Mouse (Mus musculus) forebrain, embryonic 13.5 days (tissue): Measurements from ENCODE around the gene Dnajc1. TPM values are rescaled to one million over a fixed set of nuclear protein-coding genes. Genes with fewer than 3 reads are reported as not detected.
A peak's percentile ranks its signal among the peaks of the same experiment; 100 is the strongest.

ENCODE experiments used
- ATAC-seq: fragments of 200-750 bp; cut with Nextera tagmentation; 2 replicates; pipeline ENCODE4 v1.8.0; 2017
- H3K27ac ChIP-seq: fragments of 300-500 bp; sonication (generic); 2 replicates; pipeline ENCODE4 v1.5.1; 2015; ENCODE audit warnings: inconsistent platforms, mild to moderate bottlenecking, moderate library complexity
- H3K27me3 ChIP-seq: fragments of 300-500 bp; sonication (generic); 2 replicates; pipeline ENCODE4 v1.6.1; 2015; ENCODE audit warnings: mild to moderate bottlenecking, inconsistent platforms
- H3K36me3 ChIP-seq: fragments of 300-500 bp; sonication (generic); 2 replicates; pipeline ENCODE4 v1.6.1; 2015; ENCODE audit warnings: mild to moderate bottlenecking, inconsistent platforms; ENCODE audit not compliant: poor library complexity, severe bottlenecking
- H3K4me1 ChIP-seq: fragments of 300-500 bp; sonication (generic); 2 replicates; pipeline ENCODE4 v1.6.1; 2015; ENCODE audit warnings: inconsistent platforms
- H3K4me2 ChIP-seq: fragments of 300-500 bp; sonication (generic); 2 replicates; pipeline ENCODE4 v1.6.1; 2015; ENCODE audit warnings: inconsistent platforms, mild to moderate bottlenecking, moderate library complexity
- H3K4me3 ChIP-seq: fragments of 300-500 bp; sonication (generic); 2 replicates; pipeline ENCODE4 v1.5.1; 2015; ENCODE audit warnings: mild to moderate bottlenecking, inconsistent platforms
- H3K9ac ChIP-seq: fragments of 300-500 bp; sonication (generic); 2 replicates; pipeline ENCODE4 v1.6.1; 2015; ENCODE audit warnings: mild to moderate bottlenecking, inconsistent platforms
- H3K9me3 ChIP-seq: fragments of 300-500 bp; sonication (generic); replicated peaks from 2 replicates; pipeline ENCODE4 v1.6.1; 2016; ENCODE audit warnings: inconsistent platforms
- WGBS: fragments of 180-500 bp; shearing (Covaris S2); methylation state at CpG from one replicate; pipeline ENCODE4 v1.1.7; 2015; 5-methylcytosine and 5-hydroxymethylcytosine counted together
- polyA plus RNA-seq: library from polyadenylated mRNA; unstranded; fragments of >200 nt; fragmentation: Nextera tagmentation; extraction: Ambion mirVana; gene quantifications from 2 replicates; pipeline ENCODE4 v1.2.1, GENCODE M21; 2015

Dnajc1 gene
- polyA plus RNA-seq, 1 experiment from 2014 or later: 32.5 TPM

GRCm38 (mm10) chr2:18265736-18266135 lies 126.9 kb downstream of the Dnajc1 start:
- Histone ChIP-seq H3K36me3 (0 out of 2 replicates have a peak, but pooled peaks cover 3% of the 10 kb centered on the region), H3K4me1 (no peaks in the 10 kb centered on the region), H3K9ac (no peak overlapping the region), H3K27ac (no peak overlapping the region), H3K4me3 (no peak overlapping the region), H3K4me2 (no peak overlapping the region), H3K27me3 (no peaks in the 10 kb centered on the region), H3K9me3 (no peaks in the 10 kb centered on the region)
- ATAC-seq: no peak
- 100% methylated on average over 1 of the region's 1 CpGs for WGBS

- H3K9me3 ChIP-seq: no peaks in the 10 kb centered on the region
- no peak overlapping the region for H3K4me3 ChIP-seq
- no peak overlapping the region for H3K9ac ChIP-seq
- no peaks in the 10 kb centered on the region for H3K36me3 ChIP-seq
- no peaks in the 10 kb centered on the region for H3K4me1 ChIP-seq
- WGBS: 85% methylated on average over 3 of the region's 3 CpGs
- no peaks in the 10 kb centered on the region for H3K27me3 ChIP-seq
- ATAC-seq: no peak
- no peak overlapping the region for H3K4me2 ChIP-seq
- H3K27ac ChIP-seq: no peak overlapping the region
Observed at GRCm38 (mm10) chr2:18264579-18264978, 128.1 kb downstream of the Dnajc1 start.

- no peak overlapping the region for H3K9ac ChIP-seq
- WGBS: 36% methylated on average over 1 of the region's 1 CpGs
- H3K4me3 ChIP-seq: no peak overlapping the region
- H3K27ac ChIP-seq: no peak overlapping the region
- no peak overlapping the region for H3K4me2 ChIP-seq
- H3K27me3 ChIP-seq: no peaks in the 10 kb centered on the region
- H3K9me3 ChIP-seq: no peaks in the 10 kb centered on the region
- ATAC-seq: no peak
- no peaks in the 10 kb centered on the region for H3K36me3 ChIP-seq
- H3K4me1 ChIP-seq: no peaks in the 10 kb centered on the region
Observed at GRCm38 (mm10) chr2:18262298-18262697, 130.3 kb downstream of the Dnajc1 start.

GRCm38 (mm10) chr2:18249224-18249623 lies 143.4 kb downstream of the Dnajc1 start:
- no peak overlapping the region for H3K9ac ChIP-seq
- peaks cover 8% of the 10 kb centered on the region; the same call in 1 of the 2 replicates for H3K9me3 ChIP-seq
- H3K4me3 ChIP-seq: no peak overlapping the region
- no peaks in the 10 kb centered on the region for H3K27me3 ChIP-seq
- ATAC-seq: no peak
- 92% methylated on average over 3 of the region's 3 CpGs for WGBS
- H3K4me1 ChIP-seq: no peaks in the 10 kb centered on the region
- H3K36me3 ChIP-seq: peaks cover 29% of the 10 kb centered on the region
- H3K27ac ChIP-seq: no peak overlapping the region
- H3K4me2 ChIP-seq: no peak overlapping the region

GRCm38 (mm10) chr2:18235524-18235923 lies 157.1 kb downstream of the Dnajc1 start:
- no peak overlapping the region for H3K9ac ChIP-seq
- no peak for ATAC-seq

GRCm38 (mm10) chr2:18232883-18233567 lies 159.6 kb downstream of the Dnajc1 start:
- peak; percentile 63 for ATAC-seq
- H3K4me3 ChIP-seq: no peak overlapping the region
- H3K4me2 ChIP-seq: peak overlapping the region; percentile 6; the same call in 1 of the 2 replicates
- 3% methylated on average over 5 of the region's 5 CpGs for WGBS
- H3K4me1 ChIP-seq: peaks cover 15% of the 10 kb centered on the region
- H3K36me3 ChIP-seq: no peaks in the 10 kb centered on the region
- no peak overlapping the region for H3K9ac ChIP-seq
- no peaks in the 10 kb centered on the region for H3K9me3 ChIP-seq
- H3K27me3 ChIP-seq: no peaks in the 10 kb centered on the region
- peak overlapping the region; percentile 31; the same call in 1 of the 2 replicates for H3K27ac ChIP-seq

More at GRCm38 (mm10) chr2:18235524-18235923, 157.1 kb downstream of the Dnajc1 start:
- Histone ChIP-seq H3K4me3 (no peak overlapping the region), H3K4me1 (peaks cover 15% of the 10 kb centered on the region), H3K27me3 (no peaks in the 10 kb centered on the region), H3K27ac (no peak overlapping the region), H3K9me3 (no peaks in the 10 kb centered on the region), H3K36me3 (no peaks in the 10 kb centered on the region), H3K4me2 (no peak overlapping the region)
- WGBS: 93% methylated on average over 5 of the region's 5 CpGs

GRCm38 (mm10) chr2:18231143-18231542 lies 161.5 kb downstream of the Dnajc1 start:
- H3K4me3 ChIP-seq: no peak overlapping the region
- H3K4me1 ChIP-seq: peaks cover 15% of the 10 kb centered on the region
- no peak overlapping the region for H3K4me2 ChIP-seq
- H3K36me3 ChIP-seq: no peaks in the 10 kb centered on the region
- no peaks in the 10 kb centered on the region for H3K9me3 ChIP-seq
- H3K27ac ChIP-seq: no peak overlapping the region
- no peak overlapping the region for H3K9ac ChIP-seq
- ATAC-seq: no peak
- 77% methylated on average over 4 of the region's 4 CpGs for WGBS
- H3K27me3 ChIP-seq: no peaks in the 10 kb centered on the region

GRCm38 (mm10) chr2:18229279-18229678 lies 163.4 kb downstream of the Dnajc1 start:
- Histone ChIP-seq H3K4me2 (no peak overlapping the region), H3K4me3 (no peak overlapping the region), H3K9me3 (no peaks in the 10 kb centered on the region), H3K9ac (no peak overlapping the region), H3K27ac (no peak overlapping the region), H3K36me3 (no peaks in the 10 kb centered on the region), H3K27me3 (no peaks in the 10 kb centered on the region), H3K4me1 (peaks cover 14% of the 10 kb centered on the region)
- no peak for ATAC-seq
- 10% methylated on average over 2 of the region's 2 CpGs for WGBS

- Histone ChIP-seq H3K27ac (no peak overlapping the region), H3K4me1 (peaks cover 9% of the 10 kb centered on the region), H3K27me3 (no peaks in the 10 kb centered on the region), H3K9me3 (no peaks in the 10 kb centered on the region), H3K36me3 (no peaks in the 10 kb centered on the region), H3K4me3 (no peak overlapping the region), H3K4me2 (no peak overlapping the region), H3K9ac (no peak overlapping the region)
- 68% methylated on average over 8 of the region's 8 CpGs for WGBS
- ATAC-seq: no peak
Observed at GRCm38 (mm10) chr2:18228486-18229062, 164.1 kb downstream of the Dnajc1 start.

- peaks cover 46% of the 10 kb centered on the region for H3K36me3 ChIP-seq
Observed at GRCm38 (mm10) chr2:18219569-18219968, 173.1 kb downstream of the Dnajc1 start.

GRCm38 (mm10) chr2:18219136-18219535 lies 173.5 kb downstream of the Dnajc1 start:
- Histone ChIP-seq H3K36me3 (peaks cover 50% of the 10 kb centered on the region), H3K27me3 (no peaks in the 10 kb centered on the region), H3K27ac (no peak overlapping the region), H3K4me3 (no peak overlapping the region), H3K9ac (no peak overlapping the region), H3K4me2 (no peak overlapping the region), H3K4me1 (no peaks in the 10 kb centered on the region), H3K9me3 (no peaks in the 10 kb centered on the region)
- whole genome bisulfite sequencing: 85% methylated on average over 8 of the region's 8 CpGs
- ATAC-seq: no peak

More at GRCm38 (mm10) chr2:18219569-18219968, 173.1 kb downstream of the Dnajc1 start:
- H3K27ac ChIP-seq: no peak overlapping the region
- H3K4me3 ChIP-seq: no peak overlapping the region
- H3K9ac ChIP-seq: no peak overlapping the region
- no peaks in the 10 kb centered on the region for H3K27me3 ChIP-seq
- H3K4me2 ChIP-seq: no peak overlapping the region
- no peaks in the 10 kb centered on the region for H3K4me1 ChIP-seq
- no peaks in the 10 kb centered on the region for H3K9me3 ChIP-seq
- ATAC-seq: no peak
- 83% methylated on average over 13 of the region's 13 CpGs for WGBS

- Histone ChIP-seq H3K36me3 (peaks cover 56% of the 10 kb centered on the region), H3K4me3 (no peak overlapping the region), H3K9me3 (no peaks in the 10 kb centered on the region), H3K27ac (no peak overlapping the region; the same call in 1 of the 2 replicates), H3K4me1 (no peaks in the 10 kb centered on the region), H3K27me3 (no peaks in the 10 kb centered on the region), H3K4me2 (no peak overlapping the region), H3K9ac (no peak overlapping the region)
- WGBS: 76% methylated on average over 5 of the region's 5 CpGs
- ATAC-seq: no peak
Observed at GRCm38 (mm10) chr2:18218500-18218899, 174.1 kb downstream of the Dnajc1 start.
